Mouse (Mus musculus): ENCODE results near the gene Sec24a. TPM values are rescaled to one million over a fixed set of nuclear protein-coding genes. Genes with fewer than 3 reads are reported as not detected.

The Sec24a gene
- 37.6 TPM for polyA plus RNA-seq (2017; shearing (Covaris generic))

DNA sequence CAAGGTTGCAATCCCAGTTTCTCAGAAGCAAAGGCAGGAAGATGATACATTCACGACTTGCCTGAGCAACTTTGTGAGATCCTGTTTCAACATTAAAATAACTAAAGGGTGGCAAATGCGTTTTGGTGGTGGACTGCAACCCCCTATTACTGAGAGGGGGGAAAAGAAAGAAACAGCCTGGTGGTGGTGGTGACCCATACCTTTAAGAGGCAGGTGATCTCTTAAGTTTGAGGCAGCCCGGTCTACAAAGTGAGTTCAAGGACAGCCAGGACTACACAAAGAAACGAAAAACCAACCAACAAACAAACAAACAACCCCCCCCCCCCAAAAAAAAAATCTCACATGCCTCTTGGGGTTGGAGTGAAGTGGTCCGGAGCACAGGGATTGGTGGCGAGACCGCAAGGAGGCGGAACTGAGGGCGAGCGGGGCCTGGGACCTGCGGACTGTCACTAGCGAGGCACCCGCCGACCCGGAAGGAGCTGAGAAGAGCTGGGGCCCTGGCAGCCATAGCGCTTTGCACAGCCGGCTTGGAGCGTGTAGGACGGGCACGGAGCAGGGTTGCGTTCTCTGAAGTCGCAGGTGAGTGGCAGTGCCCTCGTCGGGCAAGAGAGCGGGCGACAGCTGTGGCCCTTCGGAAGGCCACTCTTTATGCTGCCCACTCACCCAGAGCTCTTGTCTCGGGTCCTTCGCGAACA, at the start of gene Sec24a, which contains the start of gene Sar1b:
TSS of gene Sec24a (minus strand) at position 422 of the 695 bp plus-strand sequence.
TSS of gene Sar1b (plus strand) at position 475 of the 695 bp plus-strand sequence.

DNA sequence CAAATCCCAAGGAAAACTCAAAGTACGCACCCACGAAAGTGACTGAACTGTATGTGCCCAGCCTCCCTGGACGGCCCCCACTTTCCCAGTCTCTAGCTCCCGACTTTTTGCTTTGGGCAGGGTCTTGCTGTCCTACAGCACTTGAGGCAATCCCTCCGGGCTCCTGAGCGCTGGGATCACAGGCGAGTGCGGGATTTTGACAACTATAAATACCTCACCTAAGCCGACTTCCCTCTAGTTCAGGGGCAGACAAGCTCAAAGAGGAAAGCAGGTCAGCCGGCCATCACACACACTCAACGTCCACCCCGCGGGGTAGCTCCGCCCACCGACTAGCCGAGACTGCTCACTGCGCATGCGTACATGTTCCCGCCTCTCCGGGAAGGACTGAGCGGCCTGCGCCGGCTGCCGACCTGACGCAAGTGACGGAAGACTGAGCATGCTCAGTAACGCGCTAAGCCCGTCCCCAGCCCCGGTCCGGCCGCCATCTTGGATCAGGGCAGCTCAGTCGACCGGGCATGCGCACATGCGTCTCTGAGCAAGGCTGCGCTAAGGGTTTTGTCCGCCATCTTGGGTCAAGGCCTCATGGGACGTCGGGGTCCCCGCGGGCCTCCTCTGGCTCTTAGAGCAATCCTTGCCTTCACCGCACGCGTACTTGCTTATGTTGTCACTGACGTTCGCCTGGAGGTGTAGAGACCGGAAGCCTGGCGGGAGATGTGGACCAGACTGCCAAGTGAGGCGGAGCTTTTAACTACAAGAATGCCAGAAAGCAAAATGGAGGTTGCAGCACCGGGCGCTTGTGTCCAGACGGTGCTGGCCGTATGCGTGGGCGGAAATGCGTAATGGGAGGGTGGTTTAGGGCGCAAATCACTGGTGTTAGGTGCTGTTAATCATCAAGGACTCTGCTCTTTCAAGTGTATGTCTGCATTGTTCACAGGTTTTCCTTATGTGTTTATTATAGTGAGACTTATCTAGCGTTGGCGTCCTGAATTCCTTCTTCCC, 74.8 kb downstream of the Sec24a start, which contains the start of gene 0610009B22Rik:
TSS of gene 0610009B22Rik (minus strand) at position 545 of the 999 bp plus-strand sequence.

DNA sequence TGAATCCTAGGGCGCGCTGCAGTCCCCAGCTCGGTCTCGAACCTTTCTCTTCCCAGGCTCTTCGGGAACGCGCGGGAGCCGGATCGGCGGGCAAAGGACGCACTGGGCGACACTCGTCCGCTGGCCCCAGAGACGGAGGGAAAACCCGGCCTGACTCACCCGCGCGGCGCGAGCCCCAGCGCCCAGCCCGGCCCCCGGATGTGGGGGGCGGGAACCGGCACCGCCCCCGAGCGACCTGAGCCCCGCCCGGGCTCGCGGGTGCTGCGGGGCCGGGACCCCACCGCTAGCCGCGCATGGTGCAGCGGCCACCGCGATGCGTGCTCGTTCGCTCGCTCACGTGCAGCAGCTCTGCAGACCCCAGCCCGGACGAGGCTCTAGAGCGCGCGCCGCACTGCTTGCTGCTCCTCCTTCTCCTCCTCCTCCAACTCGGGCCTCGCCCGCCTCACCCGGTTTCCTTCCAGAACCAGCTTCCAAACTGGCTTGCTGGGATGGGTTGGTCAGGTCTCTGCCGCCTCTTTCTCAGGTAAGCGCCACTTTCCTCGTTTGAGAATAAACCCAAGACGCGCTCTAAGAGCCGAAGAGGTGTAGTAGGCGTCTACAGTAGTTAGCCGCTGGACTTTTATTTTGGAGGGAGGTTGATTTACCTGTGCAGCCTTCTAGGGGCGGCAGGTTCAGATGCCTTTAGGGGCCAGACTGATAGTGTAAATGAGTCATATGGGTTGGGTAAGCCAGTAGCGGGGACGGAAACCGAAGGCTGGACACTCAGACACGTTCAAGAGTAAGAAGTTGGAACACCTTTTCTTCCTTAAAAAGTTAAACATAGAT, 112.5 kb downstream of the Sec24a start, which contains the start of the genes N4bp3 and D930048N14Rik:
TSS of gene N4bp3 (minus strand) at position 152 of the 825 bp plus-strand sequence.
TSS of gene D930048N14Rik (plus strand) at position 264 of the 825 bp plus-strand sequence.

Other genes with a start within 250 kb of the Sec24a start
- gene Phykpl, start 178.9 kb downstream of the Sec24a start, polyA plus RNA-seq (2017; shearing (Covaris generic)) = 24.2 TPM
- gene Hnrnpab, start 156.8 kb downstream of the Sec24a start, polyA plus RNA-seq (2017; shearing (Covaris generic)) = 548 TPM
- gene Nhp2, start 143.9 kb downstream of the Sec24a start, polyA plus RNA-seq (2017; shearing (Covaris generic)) = 52.3 TPM
- 77.0 TPM for gene Rmnd5b, start 127.7 kb downstream of the Sec24a start, polyA plus RNA-seq (2017; shearing (Covaris generic))
- gene N4bp3, start 112.8 kb downstream of the Sec24a start, polyA plus RNA-seq (2017; shearing (Covaris generic)) = 3.5 TPM
- gene D930048N14Rik, start 112.7 kb downstream of the Sec24a start, polyA plus RNA-seq (2017; shearing (Covaris generic)) = 0.14 TPM
- gene 0610009B22Rik, start 74.8 kb downstream of the Sec24a start, polyA plus RNA-seq (2017; shearing (Covaris generic)) = 5.0 TPM
- 56.1 TPM for gene Sar1b, start 53 bp upstream of the Sec24a start, polyA plus RNA-seq (2017; shearing (Covaris generic))
- gene Jade2, start 94.0 kb upstream of the Sec24a start, polyA plus RNA-seq (2017; shearing (Covaris generic)) = 6.3 TPM
- 75.5 TPM for gene Cdkn2aipnl, start 204.0 kb upstream of the Sec24a start, polyA plus RNA-seq (2017; shearing (Covaris generic))
- 535 TPM for gene Ube2b, start 237.1 kb upstream of the Sec24a start, polyA plus RNA-seq (2017; shearing (Covaris generic))
- 3.0 TPM for gene Cdkl3, start 240.6 kb upstream of the Sec24a start, polyA plus RNA-seq (2017; shearing (Covaris generic))

All from naive thymus-derived CD4-positive, alpha-beta T cell, adult 5 months (primary cell).